8 mouse cellular contexts compared by ENCODE assay signal in genomic region chr13:55099726-55100478, GRCm38 (mm10). TPM values are rescaled to one million over a fixed set of nuclear protein-coding genes. Genes with fewer than 3 reads are reported as not detected.
DNase-seq lines count a peak whose midpoint lies in the region; ATAC-seq lines count a peak whose summit lies in the region.

Uimc1 (minus strand) TSS chr13:55100300.

- peak; percentile 93 for DNase-seq in Muller cell, postnatal 12 days (ENCODE audit: inconsistent ontology term)
- peak; percentile 72 to 79 for DNase-seq in cerebellum, adult 18-20 months
- DNase-seq in heart, postnatal 36 days: peak; percentile 82 to 87
- DNase-seq in layer of hippocampus, adult 8-10 months (ENCODE audit: low spot score in 2 of 2): peak; percentile 56 to 69
- DNase-seq in lung, postnatal 10 days: peak; percentile 89
- DNase-seq in ovary, postnatal 14 days (ENCODE audit: low spot score): peak; percentile 66
- peak; percentile 81 to 85 for DNase-seq in thymus, postnatal 10 days (ENCODE audit: low spot score in 2 of 2)

- WGBS in forebrain, embryonic 16.5 days: under 1% methylated on average over 68 of the region's 81 CpGs

- H3K9me3 ChIP-seq in forebrain, embryonic 16.5 days (ENCODE audit: control insufficient read depth, low read length): no peaks in the 10 kb centered on the region

- peak within 1 kb of the TSS; percentile 85 for H3K27ac ChIP-seq in forebrain, embryonic 16.5 days (ENCODE audit: low read length)

- H3K4me1 ChIP-seq in forebrain, embryonic 16.5 days (replicated peaks; ENCODE audit: control insufficient read depth, insufficient read depth, low read length): peaks cover 7% of the 10 kb centered on the region; the same call in 1 of the 2 replicates

- H3K27me3 ChIP-seq in forebrain, embryonic 16.5 days (replicated peaks; ENCODE audit: control insufficient read depth, insufficient read depth, low read length): no peaks in the 10 kb centered on the region

- intact Hi-C loops in heart, postnatal 36 days (cut with DNase I): loop anchor here (10.0 kb wide), 1 partner anchor 225 kb away; the partner anchor contains the start of genes Mxd3, Prelid1 and Rab24

- ATAC-seq in forebrain, embryonic 16.5 days: peak; percentile 96

- H3K9ac ChIP-seq in forebrain, embryonic 16.5 days (replicated peaks; ENCODE audit: low read depth, low read length): peak within 1 kb of the TSS; percentile 90

- no peaks in the 10 kb centered on the region for H3K36me3 ChIP-seq in forebrain, embryonic 16.5 days (ENCODE audit: control insufficient read depth, insufficient read depth)

- H3K4me3 ChIP-seq in forebrain, embryonic 16.5 days (replicated peaks; ENCODE audit: low read length): peak within 1 kb of the TSS; percentile 88

- peak within 1 kb of the TSS; percentile 67 for H3K4me2 ChIP-seq in forebrain, embryonic 16.5 days (ENCODE audit: low read length)

RNA-seq across cellular contexts. Expression of gene Uimc1, which starts in this region (rescaled TPM):
- polyA plus RNA-seq in forebrain, embryonic 16.5 days (2015; fragmentation: Nextera tagmentation; extraction: Ambion mirVana): 25.7 and 26.2 TPM in 2 replicates
- 10 to 100 TPM; 18.4 to 21.9 TPM for total RNA-seq in heart, postnatal 36 days (2021)
- total RNA-seq in layer of hippocampus, adult 8-10 months (2022): 10 to 100 TPM; 22.3 to 28.3 (median 25.1) TPM

Comparison
In these comparisons a context has a peak if more than half of its experiments do, and no peak if none do; other contexts are left out.
1. Peak in every context shown above with its lines: DNase-seq, ATAC-seq, H3K4me3 ChIP-seq and H3K27ac ChIP-seq.